Mouse (Mus musculus) cerebral cortex, adult 2 months (tissue): ENCODE data around the gene Ptpn13.

Experiments used
- whole genome bisulfite sequencing: fragments of 180-500 bp; shearing (Covaris S2); methylation state at CpG from one replicate; pipeline ENCODE4 v1.1.7; 2018; 5-methylcytosine and 5-hydroxymethylcytosine counted together

The Ptpn13 gene

DNA sequence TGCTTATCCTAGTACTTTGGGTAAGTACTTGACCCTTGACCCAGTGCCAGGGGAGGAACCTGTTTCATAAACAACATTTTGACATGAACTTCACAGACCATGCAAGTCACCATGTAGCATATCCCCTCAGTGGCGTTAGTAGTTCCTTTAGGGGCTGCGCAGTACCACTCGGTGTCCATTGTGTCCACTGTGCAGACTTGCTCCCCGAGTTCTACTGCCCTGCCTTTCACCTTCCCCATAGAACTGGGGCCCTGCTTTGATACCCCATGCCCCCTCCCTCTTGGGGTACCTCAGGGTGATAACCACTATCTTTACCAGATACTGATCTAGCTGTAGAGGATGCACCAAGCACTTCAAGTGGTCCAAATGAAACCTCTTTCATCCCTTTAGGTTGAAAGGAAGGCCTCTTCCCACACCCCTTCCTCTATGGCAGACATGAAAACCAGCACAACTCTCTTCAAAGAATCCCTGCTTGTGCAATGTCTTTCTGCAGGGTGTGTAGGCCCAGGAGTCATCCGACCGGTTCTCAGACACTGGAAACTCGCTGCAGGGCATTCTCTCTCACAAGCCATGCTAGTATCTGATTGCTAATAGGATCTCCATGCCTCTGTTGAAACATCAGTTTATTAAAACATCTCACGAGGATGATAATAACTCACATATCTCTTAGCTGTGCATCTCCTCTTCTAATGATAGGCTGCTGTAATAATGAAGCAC is 34.1 kb downstream of the Ptpn13 start:
- WGBS = 95% methylated on average over 8 of the region's 8 CpGs

DNA sequence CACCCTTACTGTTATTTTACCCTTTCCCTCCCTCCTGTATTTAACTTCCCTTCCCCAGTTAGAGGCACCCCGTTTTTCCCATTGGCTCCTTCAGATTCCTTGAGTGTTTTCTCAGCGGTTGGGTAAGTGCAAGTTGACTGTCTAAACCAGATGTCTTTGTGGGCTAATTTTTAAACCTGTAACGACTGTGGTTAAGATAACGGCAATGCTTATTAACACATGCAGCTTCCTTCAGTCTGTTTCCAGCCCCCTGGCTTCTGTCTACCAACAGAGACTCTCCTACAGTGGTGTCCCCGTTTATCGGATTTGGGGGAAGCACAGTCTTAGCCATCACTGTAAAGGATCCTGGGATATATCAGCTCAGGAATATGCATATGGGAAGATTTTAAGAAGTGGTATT is 35.9 kb downstream of the Ptpn13 start:
- 89% methylated on average over 6 of the region's 6 CpGs for WGBS

GRCm38 (mm10) chr5:103463661-103464219 is 38.7 kb downstream of the Ptpn13 start:
- 52% methylated on average over 10 of the region's 10 CpGs for WGBS

- WGBS = 89% methylated on average over 4 of the region's 4 CpGs
Measured at GRCm38 (mm10) chr5:103464329-103464728, 39.3 kb downstream of the Ptpn13 start.

DNA sequence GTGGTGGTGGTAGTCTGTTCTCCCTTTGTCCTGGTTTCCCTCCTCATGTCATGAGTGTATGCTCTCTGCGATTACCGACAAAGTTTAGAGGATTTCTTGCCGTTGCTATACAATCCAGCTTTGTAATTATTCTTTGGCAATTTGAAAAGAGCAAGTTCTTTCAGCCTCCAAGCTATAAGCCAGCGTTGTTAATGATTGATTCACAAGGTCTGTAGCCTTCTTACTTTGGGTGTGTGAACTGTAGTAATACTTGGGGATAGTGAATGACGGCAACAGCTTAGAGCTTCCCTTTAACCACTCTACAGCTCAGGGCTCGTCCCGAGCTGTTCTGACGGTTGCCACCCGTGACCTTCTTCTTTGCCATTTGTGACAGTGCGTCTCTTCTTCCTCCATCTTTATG is 39.8 kb downstream of the Ptpn13 start:
- 82% methylated on average over 10 of the region's 10 CpGs for WGBS

DNA sequence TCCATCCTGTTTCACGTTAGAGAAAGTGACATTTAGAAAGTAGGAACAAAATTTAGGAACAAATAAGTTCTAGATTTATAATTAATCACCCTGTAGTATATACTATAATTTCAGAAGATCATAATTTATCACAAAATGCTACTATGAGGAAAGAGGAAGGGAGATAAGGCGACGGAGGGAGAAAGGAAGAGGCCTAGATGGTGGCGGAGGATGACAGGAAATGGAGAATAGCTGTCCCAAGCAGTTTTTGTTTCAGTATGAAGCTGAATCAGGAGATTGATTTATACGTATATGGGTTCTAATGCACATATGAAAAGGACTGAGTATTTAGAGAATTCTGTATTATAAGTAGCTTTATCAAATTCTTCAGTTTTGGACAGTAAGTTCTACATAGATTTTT is 47.7 kb downstream of the Ptpn13 start:
- WGBS = 89% methylated on average over 5 of the region's 5 CpGs

DNA sequence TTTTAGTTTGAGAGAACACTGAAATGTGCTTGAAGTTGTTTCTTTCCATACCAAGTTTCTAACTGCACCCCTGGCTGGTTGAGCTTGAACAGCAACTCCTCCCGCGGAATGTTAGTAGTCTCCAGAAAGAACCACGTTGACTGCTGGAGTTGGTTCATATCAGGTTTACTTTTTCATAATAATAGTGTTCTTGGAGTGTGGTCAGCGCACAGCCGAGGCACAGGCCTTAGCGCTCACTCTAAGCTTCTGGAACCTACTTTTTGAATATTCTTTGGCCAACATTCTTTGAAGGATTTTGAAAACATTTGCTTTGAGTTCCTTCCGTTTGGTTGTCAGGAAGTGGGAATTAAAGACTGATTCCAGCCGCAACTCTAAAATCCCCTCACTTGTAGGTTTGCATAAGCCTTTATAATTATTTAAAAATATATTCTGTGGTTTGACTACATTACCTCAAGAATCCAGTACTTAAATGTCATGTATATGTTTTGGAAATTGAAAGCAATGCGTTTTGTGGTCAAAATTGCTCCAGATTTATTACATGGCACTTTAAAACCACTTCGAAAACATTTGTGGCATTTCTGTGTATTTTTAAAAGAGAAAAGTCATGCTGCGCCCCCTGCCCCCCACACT is 48.6 kb downstream of the Ptpn13 start:
- 89% methylated on average over 11 of the region's 11 CpGs for WGBS

GRCm38 (mm10) chr5:103474259-103474658 is 49.3 kb downstream of the Ptpn13 start:
- WGBS = 85% methylated on average over 4 of the region's 4 CpGs

DNA sequence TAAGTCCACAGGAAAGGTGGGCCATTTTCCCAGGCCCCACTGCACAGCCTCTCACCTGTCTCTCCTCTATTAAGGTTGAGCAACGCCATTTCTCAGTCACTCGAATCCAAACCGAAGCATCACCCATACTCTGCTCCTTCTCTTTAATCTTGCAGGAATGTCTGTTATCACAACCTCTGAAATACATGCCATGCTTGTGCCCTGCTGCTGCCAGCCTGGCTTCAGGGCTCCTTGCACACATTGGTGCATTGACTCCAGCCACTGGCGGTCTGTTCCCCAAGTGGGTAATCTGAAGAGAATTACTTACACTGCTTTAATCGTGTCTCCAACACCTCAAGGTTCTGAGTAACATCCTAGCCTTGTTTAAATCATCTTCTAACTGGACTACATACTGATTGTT is 50.5 kb downstream of the Ptpn13 start:
- WGBS = 96% methylated on average over 5 of the region's 5 CpGs

- 96% methylated on average over 5 of the region's 5 CpGs for WGBS
Measured at GRCm38 (mm10) chr5:103479503-103479902, 54.5 kb downstream of the Ptpn13 start.

DNA sequence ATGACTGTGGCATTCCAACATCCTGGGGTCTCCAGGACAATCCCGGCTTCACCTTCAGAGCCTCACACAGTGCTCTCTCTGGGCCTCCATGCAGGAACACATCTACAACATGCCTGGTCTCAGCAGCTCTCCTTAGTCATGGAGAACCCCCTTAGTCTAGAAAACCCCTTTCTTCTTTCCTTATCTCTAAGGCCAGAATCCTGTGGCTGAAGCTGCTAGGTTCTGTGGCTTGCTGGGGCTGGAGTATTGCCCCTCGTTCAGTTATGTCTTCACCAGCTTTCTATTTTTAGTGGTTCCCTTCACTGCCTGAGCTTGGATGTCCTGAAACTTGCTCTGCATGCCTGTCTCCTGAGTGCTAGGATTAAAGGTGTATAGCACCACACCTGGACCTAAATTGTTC is 56.2 kb downstream of the Ptpn13 start:
- WGBS = 86% methylated on average over 2 of the region's 2 CpGs

GRCm38 (mm10) chr5:103487001-103487400 is 62.0 kb downstream of the Ptpn13 start:
- WGBS = 79% methylated on average over 7 of the region's 7 CpGs

- 94% methylated on average over 8 of the region's 8 CpGs for WGBS
Measured at GRCm38 (mm10) chr5:103490964-103491363, 66.0 kb downstream of the Ptpn13 start.

GRCm38 (mm10) chr5:103491788-103492187 is 66.8 kb downstream of the Ptpn13 start:
- WGBS = 96% methylated on average over 5 of the region's 5 CpGs

GRCm38 (mm10) chr5:103497061-103497460 is 72.1 kb downstream of the Ptpn13 start:
- WGBS = 83% methylated on average over 5 of the region's 5 CpGs

DNA sequence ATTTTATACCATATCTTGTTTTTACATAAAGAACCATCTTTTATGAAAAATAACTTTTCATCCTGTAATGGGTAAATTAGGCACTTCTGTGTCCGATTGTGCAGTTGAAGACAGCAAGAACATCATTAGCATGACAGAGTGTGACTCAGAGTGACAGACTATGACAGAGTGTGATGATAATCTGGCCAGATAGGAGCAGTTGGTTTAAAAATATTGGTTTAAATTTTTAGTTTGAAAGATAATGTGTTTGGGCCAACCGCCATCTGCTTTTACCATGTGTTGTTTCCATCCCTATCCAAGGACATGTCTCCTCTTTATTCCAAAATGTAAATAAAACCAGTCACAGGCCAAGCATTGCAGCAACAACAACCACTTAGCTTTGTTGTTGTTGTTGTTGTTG is 72.5 kb downstream of the Ptpn13 start:
- WGBS = 70% methylated on average over 2 of the region's 2 CpGs

GRCm38 (mm10) chr5:103499305-103499704 is 74.3 kb downstream of the Ptpn13 start:
- WGBS = 60% methylated on average over 6 of the region's 6 CpGs

GRCm38 (mm10) chr5:103501076-103501475 is 76.1 kb downstream of the Ptpn13 start:
- 95% methylated on average over 9 of the region's 9 CpGs for WGBS

DNA sequence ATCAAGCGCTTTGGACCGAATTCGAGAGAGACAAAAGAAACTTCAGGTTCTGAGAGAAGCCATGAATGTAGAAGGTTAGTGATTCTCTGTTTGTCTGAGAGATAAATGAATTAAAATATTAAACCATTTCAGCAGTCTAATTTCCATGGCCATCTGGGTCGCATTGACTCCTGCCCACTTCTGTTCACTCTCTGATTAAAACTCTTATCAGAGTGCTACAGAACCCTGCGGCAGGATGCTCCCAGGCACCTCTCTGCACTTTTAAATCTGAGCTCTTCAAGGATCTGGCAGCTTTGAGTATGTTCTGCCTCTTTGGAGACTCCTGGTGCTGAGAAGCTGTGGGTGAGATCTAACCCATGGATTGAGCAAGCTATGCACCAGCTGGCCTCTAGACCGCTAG is 76.8 kb downstream of the Ptpn13 start:
- WGBS = 96% methylated on average over 6 of the region's 6 CpGs

GRCm38 (mm10) chr5:103513162-103513561 is 88.2 kb downstream of the Ptpn13 start:
- WGBS = 86% methylated on average over 9 of the region's 9 CpGs

DNA sequence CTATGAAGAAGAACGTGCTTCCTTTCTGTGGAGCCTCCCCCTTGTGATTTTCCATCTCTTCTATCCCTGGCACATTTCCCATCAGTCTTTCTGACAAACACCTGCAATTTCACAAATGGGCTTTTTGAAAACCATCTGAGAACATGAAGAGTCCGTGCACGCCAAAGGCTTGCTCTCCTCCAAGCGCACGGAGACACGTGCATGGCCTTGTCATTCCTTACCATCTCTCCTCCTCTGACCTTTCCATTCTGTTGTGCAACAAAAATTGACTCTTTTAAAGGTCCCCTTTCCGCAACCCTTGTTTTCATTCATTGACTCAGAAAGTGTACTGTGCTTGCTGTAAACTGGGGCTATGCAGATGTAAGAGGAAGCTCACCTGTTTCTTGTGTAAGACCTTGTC is 89.4 kb downstream of the Ptpn13 start:
- WGBS = 86% methylated on average over 7 of the region's 7 CpGs

- WGBS = 71% methylated on average over 4 of the region's 4 CpGs
Measured at GRCm38 (mm10) chr5:103515876-103516275, 90.9 kb downstream of the Ptpn13 start.

DNA sequence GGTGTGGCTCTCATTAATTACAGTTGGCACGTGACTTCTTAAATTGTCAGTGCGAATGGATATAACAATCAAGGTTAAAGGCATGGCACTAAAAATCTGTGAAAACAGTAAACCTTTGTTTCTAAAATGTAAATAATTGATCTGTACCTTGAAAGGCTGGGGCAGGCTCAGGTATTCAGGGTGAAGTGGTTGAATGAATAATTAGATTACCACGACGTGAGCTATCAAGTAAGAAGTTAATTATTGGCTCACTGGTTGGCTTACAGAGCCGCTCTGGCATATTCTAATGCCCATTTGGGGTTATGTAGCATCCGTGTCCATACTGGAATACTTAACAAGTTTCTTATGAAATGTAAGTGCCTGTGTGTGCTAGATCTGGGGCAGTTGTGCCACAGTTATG is 92.6 kb downstream of the Ptpn13 start:
- 85% methylated on average over 6 of the region's 6 CpGs for WGBS
